Mouse (Mus musculus): ENCODE data around the gene Zfy2. TPM values are rescaled to one million over a fixed set of nuclear protein-coding genes. Genes with fewer than 3 reads are reported as not detected.

The Zfy2 gene
- total RNA-seq (2021): not detected in 2 replicates
- long read RNA-seq: 0 reads

DNA sequence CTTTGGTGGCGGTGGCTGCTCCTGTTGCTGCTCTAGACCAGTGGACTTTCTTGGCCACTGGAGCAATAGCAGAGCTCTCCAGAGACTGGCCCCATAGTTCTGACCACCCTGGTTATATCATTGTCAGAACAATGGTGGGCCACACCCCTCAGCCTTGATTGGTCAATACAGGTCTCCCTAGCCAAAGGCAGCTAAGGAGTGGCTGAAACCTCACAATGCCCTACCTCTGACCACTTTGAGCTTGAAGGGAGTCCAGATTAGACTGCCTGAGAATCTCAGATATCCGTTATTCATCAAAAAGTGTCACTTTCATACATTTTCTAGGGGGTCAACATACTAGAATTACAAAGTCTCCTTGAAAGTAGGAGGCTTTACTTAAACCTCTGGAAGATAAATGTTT is at the start of gene Zfy2:
Gene Zfy2 (minus strand): TSS at position 101 of the 400 bp plus-strand sequence.
- DNase-seq: no peak

All from adrenal gland, postnatal 25 days (tissue).